ENCODE assay signal across 25 mouse cellular contexts in the genomic region with DNA sequence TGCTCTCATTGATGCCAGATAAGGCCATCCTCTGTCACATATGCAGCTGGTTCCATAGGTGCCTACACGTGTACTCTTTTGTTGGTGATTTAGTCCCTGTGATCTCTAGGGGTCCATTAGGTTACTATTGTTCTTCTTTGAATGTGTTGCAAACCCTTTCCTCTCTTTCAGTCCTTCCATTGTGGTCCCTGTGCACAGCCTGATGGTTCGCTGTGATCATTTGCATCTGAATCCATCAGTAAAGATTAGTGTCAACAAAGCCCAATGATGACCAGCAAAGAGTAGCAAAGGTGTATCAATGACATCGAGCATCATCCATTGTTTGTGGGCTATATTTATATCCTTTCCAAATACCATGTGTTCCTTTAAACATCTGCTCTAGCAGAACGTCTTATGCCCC.
"Had no signal": no experiment of that assay in that cellular context is flagged by ENCODE, and none has a peak within 500 bp of the region (broad histone marks: within the 10 kb centered on the region; RNA-seq: fewer than 3 reads in every experiment).

No protein-coding gene starts in this region.

- ATAC-seq: inflammation-experienced regulatory T-cells, adult 6 months; intestine, embryonic 15.5 days; intestine, postnatal 0 days; liver, embryonic 12.5 days had no signal

- DNase-seq: gastrocnemius, adult 2 months; gastrocnemius, postnatal 10 days; gastrocnemius, postnatal 25 days; heart, adult 18-20 months; heart, postnatal 10 days; heart, postnatal 4 days; kidney, adult 18-20 months; kidney, adult 8-10 months; kidney, postnatal 10 days; kidney, postnatal 36 days; layer of hippocampus, adult 9-11 months; layer of hippocampus, postnatal 36 days; left cerebral cortex, postnatal 4 days had no signal

- H3K4me2 ChIP-seq: heart, embryonic 12.5 days; hindbrain, embryonic 12.5 days; hindbrain, embryonic 15.5 days; intestine, embryonic 15.5 days; limb, embryonic 13.5 days; limb, embryonic 15.5 days; liver, embryonic 12.5 days had no signal

- H3K4me3 ChIP-seq: gastrocnemius, adult 2 months; heart, embryonic 10.5 days; heart, embryonic 12.5 days; hindbrain, embryonic 10.5 days; hindbrain, embryonic 12.5 days; hindbrain, embryonic 15.5 days; intestine, embryonic 15.5 days; limb, embryonic 13.5 days; limb, embryonic 15.5 days; liver, embryonic 12.5 days had no signal

- H3K4me1 ChIP-seq: heart, embryonic 10.5 days; heart, embryonic 12.5 days; hindbrain, embryonic 10.5 days; hindbrain, embryonic 12.5 days; hindbrain, embryonic 15.5 days; intestine, embryonic 15.5 days; limb, embryonic 13.5 days; limb, embryonic 15.5 days; liver, embryonic 12.5 days had no signal

- H3K9ac ChIP-seq: heart, embryonic 12.5 days; hindbrain, embryonic 12.5 days; hindbrain, embryonic 15.5 days; intestine, embryonic 15.5 days; limb, embryonic 13.5 days; limb, embryonic 15.5 days; liver, embryonic 12.5 days; liver, embryonic 14.5 days had no signal

- H3K27ac ChIP-seq: gastrocnemius, adult 2 months; heart, embryonic 10.5 days; hindbrain, embryonic 10.5 days; hindbrain, embryonic 12.5 days; hindbrain, embryonic 15.5 days; intestine, embryonic 15.5 days; limb, embryonic 13.5 days; limb, embryonic 15.5 days; liver, embryonic 12.5 days; liver, embryonic 14.5 days had no signal

- H3K9me3 ChIP-seq: heart, embryonic 10.5 days; heart, embryonic 12.5 days; hindbrain, embryonic 10.5 days; hindbrain, embryonic 12.5 days; hindbrain, embryonic 15.5 days; intestine, embryonic 15.5 days; limb, embryonic 13.5 days; limb, embryonic 15.5 days; liver, embryonic 12.5 days had no signal

- H3K36me3 ChIP-seq: heart, embryonic 10.5 days; heart, embryonic 12.5 days; hindbrain, embryonic 10.5 days; hindbrain, embryonic 12.5 days; hindbrain, embryonic 15.5 days; intestine, embryonic 15.5 days; limb, embryonic 13.5 days; limb, embryonic 15.5 days; liver, embryonic 12.5 days had no signal

- H3K27me3 ChIP-seq: heart, embryonic 12.5 days; hindbrain, embryonic 12.5 days; hindbrain, embryonic 15.5 days; intestine, embryonic 15.5 days; limb, embryonic 13.5 days; limb, embryonic 15.5 days; liver, embryonic 12.5 days had no signal
